Mouse (Mus musculus): ENCODE measurements around the gene Naip5. TPM values are rescaled to one million over a fixed set of nuclear protein-coding genes. Genes with fewer than 3 reads are reported as not detected.
"Not testable (repeated sequence)": the region's sequence is repeated elsewhere in the genome, so short reads cannot be mapped to it uniquely, and the experiment has no call there.

Gene Naip5
- polyA plus RNA-seq (2012), result 0.03 TPM in 1 of 2 replicates, not detected in the other

DNA sequence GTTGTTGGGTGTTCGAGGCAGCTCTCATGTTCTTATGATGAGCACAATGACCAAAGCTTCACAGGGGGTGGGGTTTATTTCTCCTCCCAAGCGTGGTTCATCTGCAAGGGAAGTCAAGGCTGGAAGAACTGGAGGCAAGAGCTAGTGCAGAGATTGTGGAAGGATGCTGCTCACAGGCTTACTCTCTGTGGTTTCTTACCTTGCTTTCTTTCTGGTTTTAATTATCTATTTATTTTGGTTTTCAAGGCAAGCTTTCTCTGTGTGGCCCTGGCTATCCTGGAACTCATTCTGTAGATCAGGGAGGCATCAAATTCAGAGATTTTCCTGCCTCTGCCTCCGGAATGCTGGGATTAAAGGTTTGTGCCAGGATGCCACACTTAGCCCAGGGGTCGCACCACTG lies at the start of gene Naip5:
Gene Naip5 (minus strand): TSS at position 101 of the 400 bp plus-strand sequence.
- not testable (repeated sequence) for TF ChIP-seq GATA1 (IDR thresholded peaks at IDR 0.05; ENCODE audit: low read length)

DNA sequence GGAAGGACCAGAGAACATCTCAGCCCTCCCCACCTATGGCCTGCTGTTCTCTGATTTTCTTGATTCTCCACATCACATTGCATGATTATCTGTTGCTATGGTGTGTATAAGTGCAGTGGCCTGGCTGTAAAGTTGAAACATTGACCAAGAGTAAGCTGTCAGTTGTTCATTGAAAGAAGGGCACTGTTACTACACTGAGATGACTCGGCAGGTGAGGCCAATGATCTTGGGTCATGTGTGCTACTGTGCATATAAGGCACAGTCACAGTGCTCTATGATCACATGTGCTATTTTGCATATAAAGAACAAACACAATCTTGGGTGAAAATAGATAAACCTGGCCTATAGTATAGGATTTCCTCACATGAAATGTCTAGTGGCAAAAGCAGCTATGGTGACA lies 38.5 kb upstream of the Naip5 start:
- no peak for TF ChIP-seq GATA1 (IDR thresholded peaks at IDR 0.05; ENCODE audit: low read length)

DNA sequence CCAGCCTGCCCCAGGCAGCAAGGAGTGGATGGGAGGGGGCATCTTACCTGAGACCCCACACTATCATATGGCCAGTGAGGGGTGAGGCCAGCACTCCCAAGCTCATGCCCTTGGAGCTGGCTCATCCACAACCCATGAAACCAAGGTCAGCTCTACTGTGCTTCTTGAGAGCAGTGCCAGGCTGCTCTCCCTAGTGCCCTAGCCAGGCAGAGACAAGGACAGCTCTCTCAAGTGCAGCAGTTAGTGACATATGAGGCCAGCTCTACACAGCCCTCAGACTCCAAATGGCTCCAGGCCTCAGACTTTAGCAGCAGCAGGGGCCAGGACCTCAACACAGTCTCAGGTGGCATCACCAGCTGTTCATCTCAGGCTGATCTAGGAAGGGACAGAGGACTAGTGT lies 2.4 kb downstream of the Naip5 start:
- no peak for TF ChIP-seq GATA1 (IDR thresholded peaks at IDR 0.05; ENCODE audit: low read length)

DNA sequence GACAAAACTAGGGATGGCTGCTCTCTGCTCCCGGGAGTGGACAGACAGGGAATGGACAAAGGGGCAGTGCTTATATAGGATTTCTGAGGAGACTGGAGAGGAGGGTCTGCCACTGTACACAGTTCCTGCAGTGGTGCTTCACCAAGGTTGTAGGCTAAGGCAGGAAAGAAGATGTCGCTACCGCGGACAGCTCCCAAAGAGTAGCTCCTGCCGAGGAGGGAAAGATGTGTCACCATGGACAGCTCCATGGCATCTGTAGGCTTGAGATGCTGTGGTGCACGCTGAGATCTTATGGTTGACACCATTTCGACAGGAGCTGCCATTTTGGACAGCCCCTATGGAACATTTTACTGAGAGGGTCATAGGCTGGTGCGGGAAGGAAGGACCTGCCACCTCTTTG lies 35.6 kb downstream of the Naip5 start:
- TF ChIP-seq GATA1 (IDR thresholded peaks at IDR 0.05; ENCODE audit: low read length), result no peak

DNA sequence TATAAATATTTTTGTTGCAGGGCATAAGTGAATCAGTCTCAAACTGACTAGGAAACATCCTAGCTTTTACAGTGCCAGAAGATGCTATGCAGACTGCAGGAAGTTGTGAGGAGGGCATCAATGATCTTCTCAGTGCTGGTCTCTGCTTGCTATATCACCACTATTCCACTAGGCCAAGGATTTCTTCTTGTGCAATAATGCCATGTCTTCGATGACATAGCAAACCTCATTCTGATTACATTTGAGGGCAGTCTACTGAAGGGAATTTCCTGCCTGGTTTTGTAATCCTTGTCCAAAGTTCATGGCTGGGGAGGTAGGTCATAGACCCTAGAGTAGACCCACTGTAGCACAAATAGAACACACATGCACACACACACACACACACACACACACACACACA lies 42.8 kb downstream of the Naip5 start:
- TF ChIP-seq GATA1 (IDR thresholded peaks at IDR 0.05; ENCODE audit: low read length), result no peak

DNA sequence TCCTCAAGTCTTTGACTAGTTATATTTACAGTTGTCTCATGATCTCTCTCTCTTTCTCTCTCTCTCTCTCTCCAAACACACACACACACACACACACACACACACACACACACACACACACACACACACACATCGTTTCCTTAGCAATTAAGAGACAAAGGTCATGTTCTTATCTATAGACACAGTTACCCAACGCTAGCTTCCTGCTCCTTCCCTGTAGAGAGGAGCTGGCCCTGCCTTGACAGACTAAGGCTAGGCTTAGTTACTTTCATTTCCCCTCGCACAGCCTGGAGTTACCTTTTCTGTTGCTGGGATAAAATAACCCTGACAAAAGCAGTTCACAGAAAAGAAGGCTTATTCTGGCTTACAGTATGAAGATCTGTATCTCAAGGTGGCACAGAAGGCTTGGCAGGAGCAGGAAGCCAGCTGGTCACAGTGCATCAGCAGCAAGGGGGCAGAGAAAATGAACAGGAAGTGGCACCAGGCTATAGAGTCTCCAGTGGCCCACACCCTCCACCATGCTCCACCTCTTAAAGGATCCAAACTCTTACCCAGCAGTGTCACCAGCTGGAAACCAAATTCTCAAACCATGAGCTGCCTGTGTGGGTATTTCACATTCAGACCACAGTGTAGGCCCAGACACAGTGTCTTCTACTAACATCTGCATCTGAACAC lies 44.3 kb downstream of the Naip5 start, which contains the start of gene Naip2:
Gene Naip2 (minus strand): TSS at position 434 of the 675 bp plus-strand sequence.
- TF ChIP-seq GATA1 (IDR thresholded peaks at IDR 0.05; ENCODE audit: low read length), result not testable (repeated sequence)

DNA sequence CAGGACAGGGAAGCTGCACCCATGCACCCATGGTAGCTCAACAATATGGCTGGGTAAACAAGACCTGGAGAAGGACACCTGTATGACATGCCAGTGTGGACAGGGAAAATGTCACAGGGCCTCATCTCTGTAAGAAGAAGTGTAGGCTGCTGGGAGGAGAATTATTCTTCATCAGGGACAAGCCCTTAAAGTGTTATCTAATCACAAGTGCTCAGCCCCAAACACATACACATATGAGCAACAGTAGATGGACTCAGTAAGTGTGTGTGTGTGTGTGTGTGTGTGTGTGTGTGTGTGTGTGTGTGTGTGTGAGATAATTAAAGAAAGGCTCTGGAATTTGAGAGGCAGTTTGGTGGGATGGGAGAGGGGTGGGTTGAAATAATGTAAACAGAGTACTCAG lies 45.3 kb downstream of the Naip5 start:
- TF ChIP-seq GATA1 (IDR thresholded peaks at IDR 0.05; ENCODE audit: low read length), result no peak

DNA sequence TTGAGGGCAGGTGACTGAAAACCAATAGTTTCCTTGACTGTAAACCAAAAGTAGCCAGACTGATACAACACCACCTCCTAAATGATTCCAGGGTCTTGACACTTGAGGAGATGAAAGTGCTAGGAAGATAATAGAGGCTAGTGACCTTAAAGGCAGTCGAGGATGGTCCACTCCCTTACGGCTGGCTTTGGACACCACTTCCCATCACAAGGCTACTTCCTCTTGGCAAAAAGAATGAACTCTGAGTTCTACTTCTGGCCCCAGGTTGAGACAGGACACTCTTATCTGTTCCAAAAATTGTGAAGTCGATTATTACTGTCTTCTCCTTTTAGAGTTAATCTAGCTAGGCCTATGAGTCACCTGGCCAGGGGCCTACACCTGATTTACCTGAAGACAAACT lies 50.7 kb downstream of the Naip5 start:
- no peak for TF ChIP-seq GATA1 (IDR thresholded peaks at IDR 0.05; ENCODE audit: low read length)

Other genes starting within 250 kb of the Naip5 start
- not detected in 2 replicates for gene Mccc2, start 230.7 kb downstream of the Naip5 start, polyA plus RNA-seq (2012)
- gene Bdp1, start 142.3 kb downstream of the Naip5 start, polyA plus RNA-seq (2012), result 6.9 and 7.5 TPM in 2 replicates
- gene Serf1, start 138.3 kb downstream of the Naip5 start, polyA plus RNA-seq (2012), result 31.9 and 41.6 TPM in 2 replicates
- 114 and 124 TPM in 2 replicates for gene Smn1, start 121.5 kb downstream of the Naip5 start, polyA plus RNA-seq (2012)
- gene Naip2, start 44.2 kb downstream of the Naip5 start, polyA plus RNA-seq (2012), result 0.16 and 0.24 TPM in 2 replicates
- 0.04 and 0.10 TPM in 2 replicates for gene Naip6, start 71.4 kb upstream of the Naip5 start, polyA plus RNA-seq (2012)
- gene Naip1, start 206.5 kb upstream of the Naip5 start, polyA plus RNA-seq (2012), result not detected in 2 replicates
- 40.4 and 50.5 TPM in 2 replicates for gene Gtf2h2, start 246.3 kb upstream of the Naip5 start, polyA plus RNA-seq (2012)

Measured in G1E-ER4 (cell line).